Mouse (Mus musculus): ENCODE measurements around the gene Dok5.

Gene Dok5

GRCm38 (mm10) chr2:170731632-170732561 lies at the start of gene Dok5:
Dok5 (plus strand) TSS chr2:170731807.
- DNase-seq = peak; percentile 62 to 66

- DNase-seq = no peak
These were observed 48.2 kb upstream of the Dok5 start for GRCm38 (mm10) chr2:170683385-170683784.

GRCm38 (mm10) chr2:170695071-170695936 lies 36.3 kb upstream of the Dok5 start:
- no peak for DNase-seq

- no peak for DNase-seq
These were observed 35.6 kb upstream of the Dok5 start for GRCm38 (mm10) chr2:170695937-170696510.

- DNase-seq = no peak
These were observed 31.1 kb upstream of the Dok5 start for GRCm38 (mm10) chr2:170700471-170700870.

GRCm38 (mm10) chr2:170706488-170706887 lies 25.1 kb upstream of the Dok5 start:
- no peak for DNase-seq

- no peak for DNase-seq
These were observed 23.9 kb upstream of the Dok5 start for GRCm38 (mm10) chr2:170707672-170708071.

- no peak for DNase-seq
These were observed 22.7 kb upstream of the Dok5 start for GRCm38 (mm10) chr2:170708901-170709300.

- no peak for DNase-seq
These were observed 18.8 kb upstream of the Dok5 start for GRCm38 (mm10) chr2:170712658-170713285.

GRCm38 (mm10) chr2:170720386-170720785 lies 11.2 kb upstream of the Dok5 start:
- no peak for DNase-seq

- DNase-seq = no peak
These were observed 7.5 kb upstream of the Dok5 start for GRCm38 (mm10) chr2:170724136-170724535.

- DNase-seq = no peak
These were observed 6.9 kb upstream of the Dok5 start for GRCm38 (mm10) chr2:170724716-170725115.

GRCm38 (mm10) chr2:170725796-170726195 lies 5.8 kb upstream of the Dok5 start:
- DNase-seq = no peak

- DNase-seq = no peak
These were observed 4.5 kb upstream of the Dok5 start for GRCm38 (mm10) chr2:170726996-170727710.

GRCm38 (mm10) chr2:170728864-170729263 lies 2.7 kb upstream of the Dok5 start:
- no peak for DNase-seq

GRCm38 (mm10) chr2:170729661-170730060 lies 1.9 kb upstream of the Dok5 start:
- no peak for DNase-seq

- no peak for DNase-seq
These were observed 1.5 kb upstream of the Dok5 start for GRCm38 (mm10) chr2:170730136-170730535.

GRCm38 (mm10) chr2:170730781-170731180 lies 826 bp upstream of the Dok5 start:
- no peak for DNase-seq

- no peak for DNase-seq
These were observed 402 bp upstream of the Dok5 start for GRCm38 (mm10) chr2:170731205-170731604.

- no peak for DNase-seq
These were observed 2.1 kb downstream of the Dok5 start for GRCm38 (mm10) chr2:170733671-170734070.

GRCm38 (mm10) chr2:170734446-170734845 lies 2.8 kb downstream of the Dok5 start:
- no peak for DNase-seq

- DNase-seq = no peak
These were observed 6.8 kb downstream of the Dok5 start for GRCm38 (mm10) chr2:170738446-170738845.

Measured in kidney, postnatal 25 days (tissue).